Mouse (Mus musculus): ENCODE measurements at regions not wholly inside any gene's neighbourhood (a gene's known extent, or its start where the extent isn't known, plus 50 kb on each side); places are given as distances from the start of the nearest gene placed in this dataset.

GRCm38 (mm10) chr5:85586727-85587126 lies 478.7 kb downstream of the Cenpc1 start:
- Histone ChIP-seq H3K27me3 (ENCODE audit: control insufficient read depth, insufficient read depth, low read length) (no peaks in the 10 kb centered on the region), H3K9ac (ENCODE audit: low read length) (no peak overlapping the region), H3K4me2 (ENCODE audit: low read depth, low read length, severe bottlenecking) (no peak overlapping the region), H3K36me3 (ENCODE audit: control insufficient read depth, insufficient read depth, low read length) (no peaks in the 10 kb centered on the region), H3K4me3 (ENCODE audit: low read depth, low read length) (no peak overlapping the region), H3K9me3 (ENCODE audit: control insufficient read depth, low read length) (no peaks in the 10 kb centered on the region), H3K4me1 (replicated peaks; ENCODE audit: control insufficient read depth, insufficient read depth, low read length) (no peaks in the 10 kb centered on the region), H3K27ac (ENCODE audit: low read depth, low read length) (no peak overlapping the region)
- ATAC-seq (replicated peaks; ENCODE audit: low FRiP score), result no peak
- peak; percentile 60 for DNase-seq (ENCODE audit: low spot score)
- WGBS, result 30% methylated on average over 3 of the region's 3 CpGs

GRCm38 (mm10) chr5:85572531-85572930 lies 492.9 kb downstream of the Cenpc1 start:
- no peak for DNase-seq (ENCODE audit: low spot score)
- H3K4me1 ChIP-seq (replicated peaks; ENCODE audit: control insufficient read depth, insufficient read depth, low read length), result no peaks in the 10 kb centered on the region
- no peak for ATAC-seq (replicated peaks; ENCODE audit: low FRiP score)

GRCm38 (mm10) chr5:85571967-85572366 lies 493.4 kb downstream of the Cenpc1 start:
- Histone ChIP-seq H3K4me1 (replicated peaks; ENCODE audit: control insufficient read depth, insufficient read depth, low read length) (no peaks in the 10 kb centered on the region), H3K36me3 (ENCODE audit: control insufficient read depth, insufficient read depth, low read length) (no peaks in the 10 kb centered on the region), H3K9me3 (ENCODE audit: control insufficient read depth, low read length) (no peaks in the 10 kb centered on the region), H3K4me2 (ENCODE audit: low read depth, low read length, severe bottlenecking) (no peak overlapping the region), H3K4me3 (ENCODE audit: low read depth, low read length) (no peak overlapping the region), H3K27ac (ENCODE audit: low read depth, low read length) (no peak overlapping the region), H3K9ac (ENCODE audit: low read length) (no peak overlapping the region), H3K27me3 (ENCODE audit: control insufficient read depth, insufficient read depth, low read length) (no peaks in the 10 kb centered on the region)
- no peak for ATAC-seq (replicated peaks; ENCODE audit: low FRiP score)
- 84% methylated on average over 4 of the region's 4 CpGs for WGBS
- no peak for DNase-seq (ENCODE audit: low spot score)

More at GRCm38 (mm10) chr5:85572531-85572930, 492.9 kb downstream of the Cenpc1 start:
- no peaks in the 10 kb centered on the region for H3K27me3 ChIP-seq (ENCODE audit: control insufficient read depth, insufficient read depth, low read length)
- H3K27ac ChIP-seq (ENCODE audit: low read depth, low read length), result no peak overlapping the region
- H3K4me3 ChIP-seq (ENCODE audit: low read depth, low read length), result no peak overlapping the region
- no peak overlapping the region for H3K4me2 ChIP-seq (ENCODE audit: low read depth, low read length, severe bottlenecking)
- no peak overlapping the region for H3K9ac ChIP-seq (ENCODE audit: low read length)
- H3K36me3 ChIP-seq (ENCODE audit: control insufficient read depth, insufficient read depth, low read length), result no peaks in the 10 kb centered on the region
- H3K9me3 ChIP-seq (ENCODE audit: control insufficient read depth, low read length), result no peaks in the 10 kb centered on the region

GRCm38 (mm10) chr5:85571381-85571780 lies 494.0 kb downstream of the Cenpc1 start:
- Histone ChIP-seq H3K4me2 (ENCODE audit: low read depth, low read length, severe bottlenecking) (no peak overlapping the region), H3K36me3 (ENCODE audit: control insufficient read depth, insufficient read depth, low read length) (no peaks in the 10 kb centered on the region), H3K4me1 (replicated peaks; ENCODE audit: control insufficient read depth, insufficient read depth, low read length) (no peaks in the 10 kb centered on the region), H3K27me3 (ENCODE audit: control insufficient read depth, insufficient read depth, low read length) (no peaks in the 10 kb centered on the region), H3K9me3 (ENCODE audit: control insufficient read depth, low read length) (no peaks in the 10 kb centered on the region), H3K9ac (ENCODE audit: low read length) (no peak overlapping the region), H3K27ac (ENCODE audit: low read depth, low read length) (no peak overlapping the region), H3K4me3 (ENCODE audit: low read depth, low read length) (no peak overlapping the region)
- DNase-seq (ENCODE audit: low spot score) (no peak), ATAC-seq (replicated peaks; ENCODE audit: low FRiP score) (no peak)
- 85% methylated on average over 3 of the region's 3 CpGs for WGBS

GRCm38 (mm10) chr5:85536329-85536728 lies 529.1 kb downstream of the Cenpc1 start:
- WGBS, result 93% methylated on average over 1 of the region's 1 CpGs
- Histone ChIP-seq H3K4me1 (replicated peaks; ENCODE audit: control insufficient read depth, insufficient read depth, low read length) (no peaks in the 10 kb centered on the region), H3K4me3 (ENCODE audit: low read depth, low read length) (no peak overlapping the region), H3K9ac (ENCODE audit: low read length) (no peak overlapping the region), H3K4me2 (ENCODE audit: low read depth, low read length, severe bottlenecking) (no peak overlapping the region), H3K27me3 (ENCODE audit: control insufficient read depth, insufficient read depth, low read length) (no peaks in the 10 kb centered on the region), H3K9me3 (ENCODE audit: control insufficient read depth, low read length) (no peaks in the 10 kb centered on the region), H3K27ac (ENCODE audit: low read depth, low read length) (no peak overlapping the region), H3K36me3 (ENCODE audit: control insufficient read depth, insufficient read depth, low read length) (no peaks in the 10 kb centered on the region)
- ATAC-seq (replicated peaks; ENCODE audit: low FRiP score) (no peak), DNase-seq (ENCODE audit: low spot score) (no peak)

- no peak overlapping the region for H3K4me3 ChIP-seq (ENCODE audit: low read depth, low read length)
- no peaks in the 10 kb centered on the region for H3K36me3 ChIP-seq (ENCODE audit: control insufficient read depth, insufficient read depth, low read length)
- no peak for ATAC-seq (replicated peaks; ENCODE audit: low FRiP score)
- no peaks in the 10 kb centered on the region for H3K9me3 ChIP-seq (ENCODE audit: control insufficient read depth, low read length)
- H3K4me1 ChIP-seq (replicated peaks; ENCODE audit: control insufficient read depth, insufficient read depth, low read length), result no peaks in the 10 kb centered on the region
- no peak overlapping the region for H3K4me2 ChIP-seq (ENCODE audit: low read depth, low read length, severe bottlenecking)
- no peak for DNase-seq (ENCODE audit: low spot score)
- no peak overlapping the region for H3K27ac ChIP-seq (ENCODE audit: low read depth, low read length)
- H3K9ac ChIP-seq (ENCODE audit: low read length), result no peak overlapping the region
- no peaks in the 10 kb centered on the region for H3K27me3 ChIP-seq (ENCODE audit: control insufficient read depth, insufficient read depth, low read length)
- 84% methylated on average over 10 of the region's 10 CpGs for WGBS
Observed at GRCm38 (mm10) chr5:85525385-85526194, 539.8 kb downstream of the Cenpc1 start.

GRCm38 (mm10) chr5:85505244-85505643 lies 560.1 kb downstream of the Cenpc1 start:
- H3K4me1 ChIP-seq (replicated peaks; ENCODE audit: control insufficient read depth, insufficient read depth, low read length), result no peaks in the 10 kb centered on the region
- no peak for DNase-seq (ENCODE audit: low spot score)
- no peak overlapping the region for H3K4me3 ChIP-seq (ENCODE audit: low read depth, low read length)
- H3K27me3 ChIP-seq (ENCODE audit: control insufficient read depth, insufficient read depth, low read length), result no peaks in the 10 kb centered on the region
- H3K36me3 ChIP-seq (ENCODE audit: control insufficient read depth, insufficient read depth, low read length), result no peaks in the 10 kb centered on the region
- 88% methylated on average over 1 of the region's 1 CpGs for WGBS
- H3K9me3 ChIP-seq (ENCODE audit: control insufficient read depth, low read length), result no peaks in the 10 kb centered on the region
- ATAC-seq (replicated peaks; ENCODE audit: low FRiP score), result no peak
- H3K4me2 ChIP-seq (ENCODE audit: low read depth, low read length, severe bottlenecking), result no peak overlapping the region
- no peak overlapping the region for H3K27ac ChIP-seq (ENCODE audit: low read depth, low read length)
- H3K9ac ChIP-seq (ENCODE audit: low read length), result no peak overlapping the region

- Histone ChIP-seq H3K27me3 (ENCODE audit: control insufficient read depth, insufficient read depth, low read length) (no peaks in the 10 kb centered on the region), H3K4me1 (replicated peaks; ENCODE audit: control insufficient read depth, insufficient read depth, low read length) (no peaks in the 10 kb centered on the region), H3K36me3 (ENCODE audit: control insufficient read depth, insufficient read depth, low read length) (no peaks in the 10 kb centered on the region), H3K9me3 (ENCODE audit: control insufficient read depth, low read length) (no peaks in the 10 kb centered on the region), H3K4me3 (ENCODE audit: low read depth, low read length) (no peak overlapping the region), H3K4me2 (ENCODE audit: low read depth, low read length, severe bottlenecking) (no peak overlapping the region), H3K9ac (ENCODE audit: low read length) (no peak overlapping the region), H3K27ac (ENCODE audit: low read depth, low read length) (no peak overlapping the region)
- DNase-seq (ENCODE audit: low spot score) (no peak), ATAC-seq (replicated peaks; ENCODE audit: low FRiP score) (no peak)
- 53% methylated on average over 2 of the region's 2 CpGs for WGBS
Observed at GRCm38 (mm10) chr5:85497261-85497660, 568.1 kb downstream of the Cenpc1 start.

GRCm38 (mm10) chr5:85485733-85486322 lies 579.6 kb downstream of the Cenpc1 start:
- Histone ChIP-seq H3K9me3 (ENCODE audit: control insufficient read depth, low read length) (no peaks in the 10 kb centered on the region), H3K27me3 (ENCODE audit: control insufficient read depth, insufficient read depth, low read length) (no peaks in the 10 kb centered on the region), H3K4me3 (ENCODE audit: low read depth, low read length) (no peak overlapping the region), H3K4me1 (replicated peaks; ENCODE audit: control insufficient read depth, insufficient read depth, low read length) (no peaks in the 10 kb centered on the region), H3K36me3 (ENCODE audit: control insufficient read depth, insufficient read depth, low read length) (no peaks in the 10 kb centered on the region), H3K27ac (ENCODE audit: low read depth, low read length) (no peak overlapping the region), H3K4me2 (ENCODE audit: low read depth, low read length, severe bottlenecking) (no peak overlapping the region), H3K9ac (ENCODE audit: low read length) (no peak overlapping the region)
- ATAC-seq (replicated peaks; ENCODE audit: low FRiP score), result no peak
- 87% methylated on average over 2 of the region's 2 CpGs for WGBS
- DNase-seq (ENCODE audit: low spot score), result no peak

Measured in forebrain, embryonic 11.5 days (tissue).